Mouse (Mus musculus): ENCODE data around the gene Dxo. TPM values are rescaled to one million over a fixed set of nuclear protein-coding genes. Genes with fewer than 3 reads are reported as not detected.
A peak's percentile ranks its signal among the peaks of the same experiment; 100 is the strongest.

Dxo gene
- total RNA-seq (2012; rRNA removed) (16.3 and 17.2 TPM in 2 replicates), total RNA-seq (2014; rRNA removed) (6.3 and 10.0 TPM in 2 replicates), polyA plus RNA-seq (2012; ENCODE audit: insufficient read length, low read depth) (26.9 and 31.6 TPM in 2 replicates)

DNA sequence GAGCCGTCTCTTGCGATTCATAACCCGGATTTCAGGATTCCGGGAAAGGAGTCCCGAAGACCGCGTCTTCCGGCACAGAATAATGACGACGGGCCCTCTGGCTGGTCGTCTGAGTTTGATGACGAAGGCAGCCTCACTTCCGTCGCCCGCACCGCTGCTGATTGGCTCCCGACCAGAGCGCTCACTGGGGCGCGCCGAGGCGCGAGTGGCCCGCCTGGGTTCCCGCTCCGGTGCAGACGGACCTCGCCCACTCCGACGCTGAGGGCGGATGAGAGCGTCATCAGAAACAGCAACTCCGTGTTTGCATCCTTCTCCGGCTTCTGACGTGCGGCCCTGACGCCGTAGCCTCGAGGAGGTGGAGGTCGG lies at the start of gene Dxo, which contains the start of gene Stk19:
Gene Dxo, plus strand, starts transcription at position 164 of the 366 bp plus-strand sequence.
Gene Stk19, minus strand, starts transcription at position 90 of the 366 bp plus-strand sequence.
- H3K4me1 ChIP-seq (ENCODE audit: control insufficient read depth in 1 of 2, insufficient read depth in 2 of 2), result peaks cover 7 to 28% of the 10 kb centered on the region in 2 experiments; a peak in 3 of 4 replicates
- TF ChIP-seq ZNF384 (IDR thresholded peaks at IDR 0.05; ENCODE audit: low read depth, low read length), result no peak
- TF ChIP-seq SIN3A (IDR thresholded peaks at IDR 0.05; ENCODE audit: low read length), result peak; percentile 97
- no peak for TF ChIP-seq USF2 (conservative IDR thresholded peaks at IDR 0.05; ENCODE audit: low read depth, low read length)
- TF ChIP-seq JUN (IDR thresholded peaks at IDR 0.05; ENCODE audit: insufficient read depth, low read depth, low read length), result no peak
- TF ChIP-seq ZMIZ1 (IDR thresholded peaks at IDR 0.05; ENCODE audit: low read depth, low read length), result no peak
- TF ChIP-seq MAFK (IDR thresholded peaks at IDR 0.05; ENCODE audit: insufficient replicate concordance, low read length), result no peak
- TF ChIP-seq NELFE (IDR thresholded peaks at IDR 0.05; ENCODE audit: low read depth, low read length), result peak; percentile 63; the same call in 1 of the 2 replicates
- no peak for TF ChIP-seq CHD1 (IDR thresholded peaks at IDR 0.05; ENCODE audit: low read depth, low read length)
- no peak for TF ChIP-seq USF1 (IDR thresholded peaks at IDR 0.05; ENCODE audit: low read depth, low read length)
- peak; percentile 65 for TF ChIP-seq MEF2A (IDR thresholded peaks at IDR 0.05; ENCODE audit: borderline replicate concordance, low read depth, low read length)
- TF ChIP-seq SMC3 (IDR thresholded peaks at IDR 0.05; ENCODE audit: low read depth, low read length), result no peak
- TF ChIP-seq E2F4 (IDR thresholded peaks at IDR 0.05; ENCODE audit: insufficient replicate concordance, low read depth, low read length), result 0 out of 2 replicates have a peak, but pooled peaks have one; percentile 64
- peak; percentile 84 for TF ChIP-seq POLR2A (IDR thresholded peaks at IDR 0.05; ENCODE audit: low read depth, low read length)
- no peak for TF ChIP-seq EP300 (IDR thresholded peaks at IDR 0.05; ENCODE audit: low read length)
- peak; percentile 71; the same call in 1 of the 2 replicates for TF ChIP-seq MAX (IDR thresholded peaks at IDR 0.05; ENCODE audit: low read length)
- no peak for TF ChIP-seq PAX5 (IDR thresholded peaks at IDR 0.05; ENCODE audit: low read length)
- TF ChIP-seq TCF12 (IDR thresholded peaks at IDR 0.05; ENCODE audit: low read depth, low read length), result no peak
- TF ChIP-seq GABPA (IDR thresholded peaks at IDR 0.05; ENCODE audit: insufficient replicate concordance, low read depth, low read length), result peak; percentile 59; the same call in 1 of the 2 replicates
- peak; percentile 95 for TF ChIP-seq HCFC1 (IDR thresholded peaks at IDR 0.05; ENCODE audit: low read depth, low read length)
- TF ChIP-seq JUND (conservative IDR thresholded peaks at IDR 0.05; ENCODE audit: low read depth, low read length), result no peak
- peak; percentile 20; the same call in 1 of the 2 replicates for TF ChIP-seq ETS1 (conservative IDR thresholded peaks at IDR 0.05; ENCODE audit: low read depth, low read length)
- no peak for TF ChIP-seq MYC (IDR thresholded peaks at IDR 0.05; ENCODE audit: low read depth, low read length)
- TF ChIP-seq MAZ (IDR thresholded peaks at IDR 0.05; ENCODE audit: low read depth, low read length), result peak; percentile 81; the same call in 1 of the 2 replicates
- TF ChIP-seq CTCF (conservative IDR thresholded peaks at IDR 0.05 in 1 of 2, IDR thresholded peaks at IDR 0.05 in 1 of 2; ENCODE audit: low read depth in 2 of 2, low read length in 2 of 2), result no peak
- peak; percentile 84 for TF ChIP-seq MXI1 (IDR thresholded peaks at IDR 0.05; ENCODE audit: low read depth, low read length)
- TF ChIP-seq IRF4 (IDR thresholded peaks at IDR 0.05; ENCODE audit: low read depth, low read length), result peak; percentile 63
- no peak for TF ChIP-seq ZC3H11A (IDR thresholded peaks at IDR 0.05; ENCODE audit: low read depth, low read length)
- TF ChIP-seq CHD2 (IDR thresholded peaks at IDR 0.05; ENCODE audit: low read length), result 0 out of 2 replicates have a peak, but pooled peaks have one; percentile 51
- TF ChIP-seq ELF1 (IDR thresholded peaks at IDR 0.05; ENCODE audit: low read depth, low read length), result peak; percentile 99
- no peak for TF ChIP-seq ZKSCAN1 (IDR thresholded peaks at IDR 0.05; ENCODE audit: borderline replicate concordance, low read depth, low read length)
- peak; percentile 26 for TF ChIP-seq NRF1 (IDR thresholded peaks at IDR 0.05; ENCODE audit: low read depth, low read length)
- peak; percentile 88 for TF ChIP-seq KAT2A (IDR thresholded peaks at IDR 0.05; ENCODE audit: insufficient replicate concordance, low read length)
- no peak for TF ChIP-seq RAD21 (IDR thresholded peaks at IDR 0.05; ENCODE audit: low read depth, low read length)
- TF ChIP-seq UBTF (IDR thresholded peaks at IDR 0.05; ENCODE audit: low read depth, low read length), result no peak
- H3K4me2 ChIP-seq (ENCODE audit: insufficient read depth, low read depth, poor library complexity, severe bottlenecking), result peak within 1 kb of the TSS; percentile 84
- H3K9me3 ChIP-seq (replicated peaks; ENCODE audit: low read length), result peaks cover 3% of the 10 kb centered on the region
- peak; percentile 96 for DNase-seq (ENCODE audit: extremely low read depth)
- H3K9ac ChIP-seq (ENCODE audit: insufficient read depth, low read depth), result peak within 1 kb of the TSS; percentile 60
- peaks cover 43 to 72% of the 10 kb centered on the region in 2 experiments for H3K36me3 ChIP-seq (replicated peaks in 1 of 2; ENCODE audit: control insufficient read depth in 1 of 2, insufficient read depth in 1 of 2, low read length in 1 of 2)
- no peaks in the 10 kb centered on the region for H3K27me3 ChIP-seq (replicated peaks)
- peaks cover 3% of the 10 kb centered on the region; the same call in 1 of the 2 replicates for H3K79me2 ChIP-seq (replicated peaks; ENCODE audit: control insufficient read depth, extremely low read depth, insufficient read depth, poor library complexity, severe bottlenecking)
- H3K27ac ChIP-seq (ENCODE audit: insufficient read depth, low read depth), result no peak within 1 kb of the TSS
- in situ Hi-C loops (cut with MboI; ENCODE audit: low pct_ligation_motif_present, low pct_unique_long_range_greater_than_20kb, low sequenced_read_pairs), result no loop called here
- dilution Hi-C loops (cut with MboI; ENCODE audit: extremely low pct_ligation_motif_present, extremely low pct_unique_long_range_greater_than_20kb, low sequenced_read_pairs), result no loop called here
- H3K4me3 ChIP-seq (replicated peaks in 1 of 3; ENCODE audit: low read depth in 2 of 3, low read length in 2 of 3, poor library complexity in 1 of 3), result peak within 1 kb of the TSS; percentile 77 to 91 (median 87)

Data from CH12.LX (cell line).